Mouse (Mus musculus) sigmoid colon, adult 10 weeks (tissue): ENCODE results near the gene Jmjd6. TPM values are rescaled to one million over a fixed set of nuclear protein-coding genes. Genes with fewer than 3 reads are reported as not detected.

Source experiments
- polyA plus RNA-seq: library from polyadenylated mRNA; stranded (reverse); fragments of 350-450 nt; fragmentation: Illumina TruSeq; extraction: RNeasy Lipid Tissue Mini Kit (QIAGEN cat#74804); gene quantifications from one replicate; pipeline ENCODE4 v1.2.3, GENCODE M21; 2014; ENCODE audit warnings: low read depth, low replicate concordance

The Jmjd6 gene
- 7.7 TPM for polyA plus RNA-seq

DNA sequence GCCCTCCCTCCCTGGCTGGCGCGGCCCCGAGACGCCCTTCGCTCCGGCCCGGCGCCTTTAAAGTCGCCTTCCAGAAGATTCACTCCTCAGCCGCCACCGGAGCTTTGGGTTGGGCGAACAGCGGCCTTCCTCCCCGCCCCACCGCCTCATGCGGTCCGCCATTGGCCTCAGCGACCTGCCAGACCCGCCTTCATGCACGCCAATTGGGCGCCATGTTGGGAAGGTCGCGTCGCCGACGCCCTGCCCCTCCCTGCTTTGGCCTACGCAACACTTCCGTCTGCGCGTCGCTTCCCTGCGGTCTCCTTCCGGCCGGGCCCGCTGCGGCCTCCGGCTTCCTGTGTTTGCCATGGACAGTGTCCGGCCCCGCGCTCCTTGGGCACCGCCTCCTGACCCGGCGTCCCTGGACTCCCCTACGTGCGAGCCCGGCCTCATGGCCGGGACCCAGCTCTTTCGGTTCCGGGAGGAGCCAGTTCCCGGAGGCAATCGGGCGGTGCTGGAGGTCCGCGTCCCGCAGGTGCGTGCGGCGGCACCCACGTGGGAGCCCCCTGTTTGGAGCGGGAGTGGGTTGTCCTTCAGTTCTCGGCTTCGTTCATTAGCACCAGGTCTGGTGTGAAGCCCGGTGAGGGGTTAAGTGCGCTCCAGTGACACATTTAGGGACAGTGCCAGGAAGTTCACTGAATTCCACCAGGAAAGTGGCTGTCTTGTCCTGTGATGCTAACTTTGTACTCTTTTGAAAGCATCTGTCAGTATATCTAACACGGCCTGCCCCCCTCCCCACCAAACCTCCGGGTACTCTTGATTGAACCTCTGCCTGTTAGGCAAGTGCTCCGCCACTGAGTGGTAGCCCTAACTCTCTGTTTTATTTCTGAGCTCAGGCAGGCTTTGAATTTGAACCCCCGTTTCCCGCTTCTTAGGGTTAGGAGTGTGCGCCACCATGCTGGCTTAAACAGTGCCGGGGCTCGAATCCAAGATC is at the start of gene Jmjd6, which contains the start of gene Mettl23:
TSS of gene Jmjd6 (minus strand) at position 189 of the 973 bp plus-strand sequence.
TSS of gene Mettl23 (plus strand) at position 18 of the 973 bp plus-strand sequence.

GRCm38 (mm10) chr11:116852891-116853511 is 9.8 kb upstream of the Jmjd6 start, which contains the start of gene Srsf2:
Gene Srsf2, minus strand, starts transcription at chr11:116853094.

DNA sequence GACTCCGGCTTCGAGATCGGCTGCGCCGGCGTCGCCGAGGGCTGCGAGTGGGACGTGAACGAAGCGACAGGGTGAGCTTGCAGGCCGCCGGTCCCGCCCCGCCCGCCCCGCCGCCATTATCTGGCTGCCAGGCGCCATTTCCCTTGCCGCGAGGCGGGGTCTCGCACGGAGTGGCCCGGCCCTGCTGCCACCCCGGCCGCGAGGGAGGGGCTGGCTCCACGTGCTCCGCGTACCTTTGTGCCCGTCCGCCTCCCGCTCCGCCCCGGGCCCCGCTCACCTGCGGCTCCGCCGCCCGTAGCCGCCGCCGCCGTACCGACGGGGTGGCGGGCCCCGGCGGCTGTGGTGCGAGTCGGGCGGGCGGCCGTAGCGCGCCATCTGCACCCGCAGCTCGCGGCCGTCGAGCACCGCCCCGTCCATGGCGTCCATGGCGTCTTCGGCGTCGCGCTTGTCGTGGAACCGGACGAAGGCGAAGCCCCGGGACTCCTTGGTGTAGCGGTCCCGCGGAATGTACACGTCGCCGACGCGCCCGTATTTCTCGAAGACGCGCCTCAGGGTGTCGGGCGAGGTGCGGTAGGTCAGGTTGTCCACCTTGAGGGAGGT is 9.1 kb upstream of the Jmjd6 start, which contains the start of gene Mfsd11:
TSS of gene Mfsd11 (plus strand) at position 150 of the 600 bp plus-strand sequence.

GRCm38 (mm10) chr11:116827534-116828165 is 15.6 kb downstream of the Jmjd6 start, which contains the start of gene Mxra7:
Gene Mxra7, minus strand, starts transcription at chr11:116828046.

Other genes starting within 250 kb of the Jmjd6 start
- 0.16 TPM for gene Rhbdf2, start 216.4 kb downstream of the Jmjd6 start, polyA plus RNA-seq
- gene Prcd, start 189.9 kb downstream of the Jmjd6 start, polyA plus RNA-seq, result not detected
- gene Cygb, start 189.1 kb downstream of the Jmjd6 start, polyA plus RNA-seq, result 1.2 TPM
- not detected for gene St6galnac1, start 67.9 kb downstream of the Jmjd6 start, polyA plus RNA-seq
- 8.5 TPM for gene Mxra7, start 15.4 kb downstream of the Jmjd6 start, polyA plus RNA-seq
- 55.8 TPM for gene Mettl23, start 171 bp downstream of the Jmjd6 start, polyA plus RNA-seq
- gene Mfsd11, start 9.0 kb upstream of the Jmjd6 start, polyA plus RNA-seq, result 17.7 TPM
- gene Srsf2, start 9.6 kb upstream of the Jmjd6 start, polyA plus RNA-seq, result 782 TPM
- gene Mgat5b, start 75.4 kb upstream of the Jmjd6 start, polyA plus RNA-seq, result not detected